Mouse (Mus musculus) cortical plate, adult 2 months (tissue): ENCODE results near the gene AU022252.

Experiments
- CTCF ChIP-seq: fragments of 200-500 bp; IDR thresholded peaks from 2 replicates; pipeline ENCODE4 v1.5.1; 2011; ENCODE audit warnings: mild to moderate bottlenecking, control low read depth, low read length; ENCODE audit not compliant: insufficient read depth; ENCODE audit errors: extremely low read depth
- POLR2A ChIP-seq: fragments of 200-500 bp; IDR thresholded peaks from 2 replicates; pipeline ENCODE4 v1.6.1; 2011; ENCODE audit warnings: mild to moderate bottlenecking, low read length, control low read depth; ENCODE audit not compliant: insufficient read depth; ENCODE audit errors: extremely low read depth

- TF ChIP-seq POLR2A: no peak
- TF ChIP-seq CTCF: no peak
Observed at GRCm38 (mm10) chr4:119157891-119158290, 74.6 kb downstream of the AU022252 start.
